Mouse (Mus musculus) macrophage (primary cell): ENCODE data around the gene Itln1. TPM values are rescaled to one million over a fixed set of nuclear protein-coding genes. Genes with fewer than 3 reads are reported as not detected.
A peak's percentile ranks its signal among the peaks of the same experiment; 100 is the strongest.

Experiments
- H3K27ac ChIP-seq: fragments of 350-480 bp; formaldehyde crosslinking; 2 replicates; pipeline ENCODE4 v1.9.0; 2021
- H3K36me3 ChIP-seq: fragments of 350-480 bp; formaldehyde crosslinking; 2 replicates; pipeline ENCODE4 v1.9.0; 2021; ENCODE audit errors: inconsistent target
- H3K4me3 ChIP-seq: fragments of 350-480 bp; formaldehyde crosslinking; 2 replicates; pipeline ENCODE4 v1.9.0; 2021; ENCODE audit errors: inconsistent target
- H3K79me2 ChIP-seq: fragments of 350-480 bp; formaldehyde crosslinking; 2 replicates; pipeline ENCODE4 v1.9.0; 2021; ENCODE audit errors: inconsistent target
- WGBS: methylation state at CpG from one replicate; pipeline ENCODE4 v1.1.7; 2026; ENCODE audit warnings: inconsistent platforms; ENCODE audit not compliant: missing documents; 5-methylcytosine and 5-hydroxymethylcytosine counted together
- polyA plus RNA-seq: library from polyadenylated mRNA; stranded (reverse); fragments of 250-400 nt; gene quantifications from 3 replicates; pipeline ENCODE4 v1.2.4, GENCODE M21; 2018; ENCODE audit warnings: inconsistent platforms

Itln1 gene
- polyA plus RNA-seq, 1 experiment from 2014 or later: not detected

- Histone ChIP-seq H3K27ac (no peak overlapping the region), H3K4me3 (no peak overlapping the region), H3K79me2 (no peaks in the 10 kb centered on the region), H3K36me3 (no peaks in the 10 kb centered on the region)
- WGBS: 95% methylated on average over 2 of the region's 2 CpGs
Measured at GRCm38 (mm10) chr1:171552230-171552629, 17.1 kb upstream of the Itln1 start.

DNA sequence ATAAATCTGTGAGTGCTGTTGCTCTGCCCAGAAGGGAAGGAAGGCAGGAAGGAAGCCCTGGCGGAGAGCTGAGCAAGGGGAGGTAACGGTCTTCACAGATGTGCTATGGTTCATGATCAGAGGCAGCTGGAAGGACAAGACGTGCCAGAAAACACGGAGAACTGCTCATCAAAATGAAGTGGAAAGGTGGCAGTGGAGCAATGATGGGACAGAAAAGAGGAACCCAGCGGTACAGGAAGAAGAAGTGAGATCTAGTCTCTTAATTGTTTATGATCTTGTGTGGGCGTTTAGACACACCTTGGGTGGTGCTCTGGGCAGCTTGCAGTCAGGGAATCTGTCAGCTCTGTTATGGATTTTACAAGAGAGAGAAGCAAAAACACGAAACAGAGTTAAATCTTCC lies 16.2 kb upstream of the Itln1 start:
- H3K4me3 ChIP-seq: no peak overlapping the region

DNA sequence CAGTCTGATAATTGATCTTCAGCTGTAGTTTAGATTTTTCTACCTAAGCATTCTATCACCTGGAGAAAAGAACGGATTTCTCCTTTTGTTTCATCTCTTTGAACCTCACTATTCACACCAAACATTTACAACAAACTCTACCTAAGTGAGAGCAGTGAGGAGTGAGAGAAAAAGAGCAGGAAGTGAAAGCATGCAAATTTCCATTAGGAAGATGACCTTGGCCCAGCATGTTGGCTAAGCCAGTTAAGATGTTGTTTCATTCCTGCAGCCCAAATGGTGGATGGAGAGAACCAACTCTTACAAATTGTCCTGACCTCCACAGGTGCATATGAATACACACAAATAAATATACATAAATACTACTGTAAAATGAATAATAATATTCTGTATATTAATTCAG lies 5.6 kb upstream of the Itln1 start:
- no peaks in the 10 kb centered on the region for H3K79me2 ChIP-seq
- no peak overlapping the region for H3K27ac ChIP-seq
- no peak overlapping the region for H3K4me3 ChIP-seq
- no peaks in the 10 kb centered on the region for H3K36me3 ChIP-seq
- WGBS: 85% methylated on average over 1 of the region's 1 CpGs

More for the DNA sequence above, 16.2 kb upstream of the Itln1 start:
- 22% methylated on average over 7 of the region's 7 CpGs for WGBS
- Histone ChIP-seq H3K79me2 (no peaks in the 10 kb centered on the region), H3K36me3 (no peaks in the 10 kb centered on the region), H3K27ac (no peak overlapping the region)

- H3K4me3 ChIP-seq: no peak overlapping the region
- H3K79me2 ChIP-seq: no peaks in the 10 kb centered on the region
- H3K27ac ChIP-seq: no peak overlapping the region
- H3K36me3 ChIP-seq: no peaks in the 10 kb centered on the region
Measured at GRCm38 (mm10) chr1:171534557-171534956, 537 bp downstream of the Itln1 start.

DNA sequence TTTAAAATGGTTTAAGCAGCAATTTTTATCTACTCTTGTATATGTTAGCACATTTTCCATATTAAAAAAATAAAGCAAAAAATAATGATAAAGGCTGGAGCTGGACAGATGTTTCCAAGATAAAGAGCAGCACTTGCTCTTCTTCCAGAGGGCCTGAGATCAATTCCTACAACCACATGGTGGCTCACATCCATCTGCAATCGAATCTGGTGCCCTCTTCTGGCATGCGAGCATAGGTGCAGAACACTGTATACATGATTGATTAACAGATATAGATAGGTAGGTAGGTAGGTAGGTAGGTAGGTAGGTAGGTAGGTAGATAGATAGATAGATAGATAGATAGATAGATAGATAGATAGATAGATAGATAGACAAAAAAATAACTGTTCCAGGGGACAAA lies 2.3 kb downstream of the Itln1 start:
- no peak overlapping the region for H3K4me3 ChIP-seq
- 68% methylated on average over 2 of the region's 2 CpGs for WGBS

DNA sequence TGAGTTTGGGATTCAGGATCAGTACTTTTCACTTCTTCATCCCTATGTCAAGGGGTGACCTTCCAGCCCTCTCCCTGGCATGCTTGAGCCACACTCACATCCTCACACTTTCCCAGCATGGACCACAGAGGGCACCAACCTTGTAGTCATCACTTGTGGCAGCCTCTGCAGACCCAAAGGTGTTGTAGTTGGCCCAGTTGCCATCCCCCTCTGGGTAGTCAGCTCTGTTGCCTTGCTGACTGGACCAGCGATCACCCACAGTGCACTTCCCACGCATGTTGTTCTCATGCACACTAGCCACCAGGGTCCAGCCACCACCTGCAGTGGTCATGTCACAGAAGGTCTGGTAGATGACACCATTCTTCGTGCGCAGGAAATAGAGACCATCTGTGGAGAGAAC lies 3.7 kb downstream of the Itln1 start:
- 97% methylated on average over 4 of the region's 4 CpGs for WGBS
- H3K27ac ChIP-seq: no peak overlapping the region
- H3K36me3 ChIP-seq: no peaks in the 10 kb centered on the region
- H3K4me3 ChIP-seq: no peak overlapping the region
- no peaks in the 10 kb centered on the region for H3K79me2 ChIP-seq

More for the DNA sequence above, 2.3 kb downstream of the Itln1 start:
- Histone ChIP-seq H3K79me2 (no peaks in the 10 kb centered on the region), H3K36me3 (no peaks in the 10 kb centered on the region), H3K27ac (no peak overlapping the region)

GRCm38 (mm10) chr1:171515557-171515956 lies 19.5 kb downstream of the Itln1 start:
- 98% methylated on average over 4 of the region's 4 CpGs for WGBS
- Histone ChIP-seq H3K36me3 (no peaks in the 10 kb centered on the region), H3K79me2 (no peaks in the 10 kb centered on the region), H3K27ac (no peak overlapping the region), H3K4me3 (no peak overlapping the region)

DNA sequence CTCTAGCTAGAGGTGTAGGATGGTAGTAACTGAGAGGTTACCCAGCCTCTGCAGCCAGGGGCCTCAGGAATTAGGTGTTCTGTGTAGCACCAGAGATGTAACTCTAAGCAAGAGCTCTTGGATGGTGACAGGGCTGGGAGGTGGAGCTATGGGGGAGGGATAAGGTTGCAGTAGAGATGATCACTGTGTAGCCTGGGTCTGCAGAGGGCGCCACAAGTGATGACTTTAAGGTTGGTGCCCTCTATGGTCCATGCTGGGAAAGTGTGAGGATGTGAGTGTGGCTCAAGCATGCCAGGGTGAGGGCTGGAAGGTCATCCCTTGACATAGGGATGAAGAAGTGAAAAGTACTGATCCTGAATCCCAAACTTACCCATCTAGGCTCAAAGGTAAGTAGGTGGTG lies 20.1 kb downstream of the Itln1 start:
- no peaks in the 10 kb centered on the region for H3K79me2 ChIP-seq
- H3K36me3 ChIP-seq: no peaks in the 10 kb centered on the region
- no peak overlapping the region for H3K4me3 ChIP-seq
- WGBS: 43% methylated on average over 1 of the region's 1 CpGs
- H3K27ac ChIP-seq: no peak overlapping the region

DNA sequence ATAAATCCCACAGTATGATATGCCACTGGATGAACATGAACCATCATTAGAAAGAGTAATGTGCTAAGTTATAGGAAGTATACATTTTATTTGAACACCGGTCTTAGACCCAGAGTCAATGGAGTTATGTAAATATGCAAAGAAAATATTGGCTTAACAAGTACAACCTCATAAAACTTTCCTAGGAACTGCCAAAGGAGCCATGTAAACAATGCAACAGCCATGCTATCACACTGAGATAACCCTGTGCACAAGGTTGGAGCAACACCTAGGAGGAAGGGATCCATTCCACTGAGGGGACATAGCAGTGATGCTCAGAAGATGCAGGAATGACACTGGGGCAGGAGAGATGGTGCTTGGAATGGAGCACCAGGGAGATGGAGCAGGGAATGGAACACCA lies 21.3 kb downstream of the Itln1 start:
- H3K79me2 ChIP-seq: no peaks in the 10 kb centered on the region
- WGBS: 100% methylated on average over 1 of the region's 1 CpGs
- H3K27ac ChIP-seq: no peak overlapping the region
- no peaks in the 10 kb centered on the region for H3K36me3 ChIP-seq
- no peak overlapping the region for H3K4me3 ChIP-seq

DNA sequence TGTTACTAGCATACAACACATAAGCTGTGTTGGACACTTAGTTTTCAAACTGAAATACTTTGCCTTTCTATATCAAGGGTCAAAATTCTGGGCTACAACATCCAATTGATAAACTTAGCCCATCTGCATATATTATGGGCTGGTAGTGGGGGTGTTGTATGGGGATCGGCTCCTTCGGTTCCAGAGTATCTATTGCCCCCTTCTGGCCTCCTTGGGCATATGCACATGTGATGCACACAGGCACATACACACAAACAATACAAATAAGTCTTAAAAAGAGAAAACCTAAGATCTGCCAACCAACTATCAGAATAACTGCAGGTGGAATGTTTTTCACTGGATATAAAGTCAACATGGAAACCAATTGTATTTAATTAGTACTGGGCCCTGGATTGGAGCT lies 21.9 kb downstream of the Itln1 start:
- H3K79me2 ChIP-seq: no peaks in the 10 kb centered on the region
- 95% methylated on average over 2 of the region's 2 CpGs for WGBS
- H3K36me3 ChIP-seq: no peaks in the 10 kb centered on the region
- H3K27ac ChIP-seq: no peak overlapping the region
- H3K4me3 ChIP-seq: no peak overlapping the region

DNA sequence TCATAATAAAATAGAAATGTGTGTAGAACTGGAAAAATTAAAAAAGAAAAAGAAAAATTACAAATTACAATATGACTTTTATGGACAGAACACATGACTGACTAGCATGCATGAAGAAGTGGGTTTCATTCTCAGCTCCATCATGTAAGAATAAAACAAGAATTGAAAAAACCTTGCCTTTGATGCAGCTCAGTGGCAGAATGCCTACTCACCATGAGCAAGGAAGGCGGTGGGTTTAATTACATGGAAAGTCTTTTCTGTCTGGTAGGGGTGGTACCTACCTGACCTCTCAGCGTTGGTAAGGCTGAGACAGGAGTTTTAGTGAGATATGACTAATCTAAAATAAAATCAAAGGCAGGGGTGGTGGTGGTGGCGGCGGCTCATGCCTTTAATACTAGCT lies 30.5 kb downstream of the Itln1 start:
- H3K79me2 ChIP-seq: peaks cover 15% of the 10 kb centered on the region
- 58% methylated on average over 4 of the region's 4 CpGs for WGBS
- H3K27ac ChIP-seq: peak overlapping the region; percentile 90
- peak overlapping the region; percentile 67 for H3K4me3 ChIP-seq
- no peaks in the 10 kb centered on the region for H3K36me3 ChIP-seq

DNA sequence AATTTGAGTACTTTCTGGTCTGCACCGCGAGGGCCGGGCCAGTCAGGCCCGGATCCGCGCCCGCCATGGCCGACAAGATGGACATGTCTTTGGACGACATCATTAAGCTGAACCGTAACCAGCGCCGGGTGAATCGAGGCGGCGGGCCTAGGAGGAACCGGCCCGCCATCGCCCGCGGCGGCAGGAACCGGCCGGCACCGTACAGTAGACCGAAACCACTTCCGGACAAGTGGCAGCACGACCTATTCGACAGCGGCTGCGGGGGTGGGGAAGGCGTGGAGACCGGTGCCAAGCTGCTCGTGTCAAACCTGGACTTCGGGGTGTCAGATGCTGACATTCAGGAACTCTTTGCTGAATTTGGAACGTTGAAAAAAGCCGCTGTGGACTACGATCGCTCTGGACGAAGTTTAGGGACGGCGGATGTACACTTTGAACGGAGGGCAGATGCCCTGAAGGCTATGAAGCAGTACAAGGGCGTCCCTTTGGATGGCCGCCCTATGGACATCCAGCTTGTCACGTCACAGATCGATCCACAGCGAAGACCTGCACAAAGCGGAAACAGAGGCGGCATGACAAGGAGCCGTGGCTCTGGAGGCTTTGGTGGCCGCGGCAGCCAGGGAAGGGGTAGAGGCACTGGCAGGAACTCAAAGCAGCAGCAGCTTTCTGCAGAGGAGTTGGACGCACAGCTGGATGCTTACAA lies 31.4 kb downstream of the Itln1 start:
- Histone ChIP-seq H3K4me3 (peak overlapping the region; percentile 67), H3K27ac (peak overlapping the region; percentile 90), H3K36me3 (no peaks in the 10 kb centered on the region), H3K79me2 (peaks cover 15% of the 10 kb centered on the region)
- WGBS: under 1% methylated on average over 53 of the region's 53 CpGs

- peaks cover 15% of the 10 kb centered on the region for H3K79me2 ChIP-seq
- no peaks in the 10 kb centered on the region for H3K36me3 ChIP-seq
- peak within 1 kb of the TSS; percentile 90 for H3K27ac ChIP-seq
- 0% methylated on average over 19 of the region's 19 CpGs for WGBS
- peak within 1 kb of the TSS; percentile 67 for H3K4me3 ChIP-seq
Measured at GRCm38 (mm10) chr1:171503250-171503591, 31.9 kb downstream of the Itln1 start, which contains the start of gene Alyref2. Gene Alyref2, plus strand, starts transcription at chr1:171503478.

DNA sequence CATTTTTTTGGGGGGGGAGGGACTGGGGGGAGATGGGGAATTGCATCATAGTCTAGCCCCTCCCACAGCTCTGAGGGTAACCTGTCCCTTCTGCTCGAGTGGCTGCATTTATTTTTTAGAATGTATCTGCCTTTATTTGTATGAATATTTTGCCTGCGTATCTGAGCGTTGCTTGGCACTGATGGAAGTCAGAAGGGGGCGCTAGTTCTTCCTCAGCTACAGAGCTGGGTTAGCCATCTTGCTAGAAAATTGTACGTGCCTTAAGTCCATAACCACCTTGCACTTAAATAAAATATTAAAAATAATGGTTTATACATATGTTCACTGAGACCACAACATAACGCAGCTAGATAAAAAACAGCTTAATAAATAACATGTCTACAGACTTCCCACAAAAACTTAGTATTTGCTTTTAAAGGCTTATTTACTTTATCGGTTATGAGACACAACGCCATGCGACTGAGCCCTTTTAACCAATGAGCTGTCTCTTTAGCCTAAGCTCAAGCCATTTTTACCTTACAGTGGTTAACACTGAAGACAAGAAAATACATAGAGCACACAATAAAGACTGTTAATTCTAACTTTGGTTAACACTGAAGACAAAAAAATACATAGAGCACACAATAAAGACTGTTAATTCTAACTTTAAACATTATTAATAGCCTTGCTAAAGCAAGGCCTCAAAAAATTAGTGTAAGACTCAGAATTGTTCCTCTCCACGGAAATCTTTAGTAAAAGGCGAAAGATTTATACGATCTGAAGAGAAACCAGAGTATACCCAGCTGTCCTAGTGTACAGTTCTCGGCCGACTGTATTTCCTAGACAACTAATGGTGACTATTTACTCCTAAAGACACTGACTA lies 32.5 kb downstream of the Itln1 start:
- 2% methylated on average over 14 of the region's 14 CpGs for WGBS
- Histone ChIP-seq H3K27ac (peak overlapping the region; percentile 90), H3K79me2 (peaks cover 15% of the 10 kb centered on the region), H3K4me3 (no peak overlapping the region; the same call in 1 of the 2 replicates), H3K36me3 (no peaks in the 10 kb centered on the region)

DNA sequence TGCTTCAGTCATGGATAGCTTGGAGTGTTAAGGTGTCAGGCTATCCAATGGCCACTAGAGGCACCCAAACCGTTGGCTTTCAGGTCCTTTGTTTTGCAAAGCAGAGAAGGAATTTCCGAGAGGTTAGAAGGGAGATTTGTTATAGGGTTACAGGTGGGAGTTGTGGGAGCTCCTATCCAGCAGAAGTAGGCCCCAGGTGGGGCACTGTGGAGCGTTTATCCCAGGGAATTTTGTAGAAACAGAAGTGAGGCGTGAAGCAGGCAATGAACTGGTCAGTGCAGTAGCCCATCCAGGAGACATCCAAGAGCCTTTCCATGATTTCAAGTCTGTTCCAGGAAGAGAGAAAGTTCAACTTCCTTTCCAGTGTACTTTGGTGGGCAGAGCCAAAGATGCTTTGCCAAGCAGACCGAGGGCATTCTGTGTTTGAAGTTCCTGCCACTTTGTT lies 33.4 kb downstream of the Itln1 start:
- H3K27ac ChIP-seq: no peak overlapping the region
- peaks cover 15% of the 10 kb centered on the region for H3K79me2 ChIP-seq
- WGBS: 10% methylated on average over 5 of the region's 5 CpGs
- no peaks in the 10 kb centered on the region for H3K36me3 ChIP-seq
- H3K4me3 ChIP-seq: no peak overlapping the region
